Mouse (Mus musculus) regulatory T cell (primary cell): ENCODE results near the gene Gm49384.

Experiments
- in situ Hi-C: fragments of 300-600 bp; cut with MboI, MseI; formaldehyde crosslinking; loops from one replicate; pipeline ENCODE4 v1.15.1; 2025; ENCODE audit warnings: high pct_unique_total_duplicates

The Gm49384 gene

GRCm38 (mm10) chr12:69171307-69171706, 32.8 kb downstream of the Gm49384 start:
- in situ Hi-C loops, result loop anchor here (25.0 kb wide), 1 partner anchor 1666 kb away; the partner anchor contains the start of gene Frmd6

- in situ Hi-C loops, result loop anchor here (25.0 kb wide), 1 partner anchor 1669 kb away; the partner anchor contains the start of gene Frmd6
Measured at GRCm38 (mm10) chr12:69168461-69169106, 35.5 kb downstream of the Gm49384 start, which contains the start of gene Lrr1. Lrr1 (plus strand) TSS chr12:69168814.

- in situ Hi-C loops, result loop anchor here (25.0 kb wide), 1 partner anchor 1669 kb away; the partner anchor contains the start of gene Frmd6
Measured at GRCm38 (mm10) chr12:69167656-69168460, 36.2 kb downstream of the Gm49384 start.

GRCm38 (mm10) chr12:69166861-69167581, 37.0 kb downstream of the Gm49384 start:
- in situ Hi-C loops, result loop anchor here (25.0 kb wide), 1 partner anchor 1670 kb away; the partner anchor contains the start of gene Frmd6

GRCm38 (mm10) chr12:69164904-69165303, 39.2 kb downstream of the Gm49384 start:
- in situ Hi-C loops, result loop anchor here (25.0 kb wide), 1 partner anchor 1672 kb away; the partner anchor contains the start of gene Frmd6

- in situ Hi-C loops, result loop anchor here (25.0 kb wide), 1 partner anchor 1674 kb away; the partner anchor contains the start of gene Frmd6
Measured at GRCm38 (mm10) chr12:69163586-69163985, 40.5 kb downstream of the Gm49384 start.

GRCm38 (mm10) chr12:69160677-69161076, 43.4 kb downstream of the Gm49384 start:
- in situ Hi-C loops, result loop anchor here (25.0 kb wide), 1 partner anchor 1677 kb away; the partner anchor contains the start of gene Frmd6

- in situ Hi-C loops, result loop anchor here (25.0 kb wide), 1 partner anchor 1678 kb away; the partner anchor contains the start of gene Frmd6
Measured at GRCm38 (mm10) chr12:69159578-69159940, 44.5 kb downstream of the Gm49384 start.

- in situ Hi-C loops, result loop anchor here (25.0 kb wide), 1 partner anchor 1678 kb away; the partner anchor contains the start of gene Frmd6
Measured at GRCm38 (mm10) chr12:69158765-69159577, 45.1 kb downstream of the Gm49384 start, which contains the start of gene Rps29. Rps29 (minus strand) TSS chr12:69159186.

GRCm38 (mm10) chr12:69158366-69158764, 45.7 kb downstream of the Gm49384 start:
- in situ Hi-C loops, result loop anchor here (25.0 kb wide), 1 partner anchor 1679 kb away; the partner anchor contains the start of gene Frmd6

GRCm38 (mm10) chr12:69157107-69157506, 47.0 kb downstream of the Gm49384 start:
- in situ Hi-C loops, result loop anchor here (25.0 kb wide), 1 partner anchor 1680 kb away; the partner anchor contains the start of gene Frmd6

GRCm38 (mm10) chr12:69156436-69156835, 47.6 kb downstream of the Gm49384 start:
- in situ Hi-C loops, result loop anchor here (25.0 kb wide), 1 partner anchor 1681 kb away; the partner anchor contains the start of gene Frmd6

- in situ Hi-C loops, result loop anchor here (25.0 kb wide), 1 partner anchor 1681 kb away; the partner anchor contains the start of gene Frmd6
Measured at GRCm38 (mm10) chr12:69155923-69156322, 48.1 kb downstream of the Gm49384 start.

- in situ Hi-C loops, result loop anchor here (25.0 kb wide), 1 partner anchor 1687 kb away; the partner anchor contains the start of gene Frmd6
Measured at GRCm38 (mm10) chr12:69150049-69150448, 54.0 kb downstream of the Gm49384 start.

- in situ Hi-C loops, result no loop called here
Measured at GRCm38 (mm10) chr12:69147166-69147735, 56.8 kb downstream of the Gm49384 start.

GRCm38 (mm10) chr12:69143460-69143859, 60.6 kb downstream of the Gm49384 start:
- in situ Hi-C loops, result no loop called here

GRCm38 (mm10) chr12:69139841-69140240, 64.2 kb downstream of the Gm49384 start:
- in situ Hi-C loops, result no loop called here
